Mouse (Mus musculus) layer of hippocampus, adult 8-10 months (tissue): ENCODE measurements at regions not wholly inside any gene's neighbourhood (a gene's known extent, or its start where the extent isn't known, plus 50 kb on each side); places are given as distances from the start of the nearest gene placed in this dataset.
A peak's percentile ranks its signal among the peaks of the same experiment; 100 is the strongest.
"Not testable (repeated sequence)": the region's sequence is repeated elsewhere in the genome, so short reads cannot be mapped to it uniquely, and the experiment has no call there.

Source experiments
- DNase-seq, 2 experiments: peaks; one replicate each; pipeline ENCODE4 v3.0.0; 2022; ENCODE audit warnings: low spot score in 2 of 2

DNA sequence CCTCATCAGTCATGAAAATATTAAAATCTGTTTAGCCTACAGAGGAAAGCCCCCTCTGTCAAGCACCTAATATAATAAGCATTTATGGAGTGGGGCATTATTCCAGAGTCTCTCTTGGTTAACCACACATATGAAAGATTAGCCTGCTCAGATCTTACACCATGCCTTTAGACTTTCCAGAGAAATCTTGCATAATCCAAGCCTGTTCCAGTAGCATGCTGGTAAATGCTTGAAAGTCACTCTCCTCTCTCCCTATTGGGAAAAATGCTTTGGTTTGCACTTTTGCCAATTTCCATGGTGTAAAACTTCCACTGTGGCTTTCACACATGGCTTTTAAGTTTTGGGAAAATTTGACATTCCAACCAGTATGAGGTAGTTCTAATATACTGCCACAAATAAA lies 192.1 kb upstream of the Tmc3 start:
- no peak for DNase-seq

DNA sequence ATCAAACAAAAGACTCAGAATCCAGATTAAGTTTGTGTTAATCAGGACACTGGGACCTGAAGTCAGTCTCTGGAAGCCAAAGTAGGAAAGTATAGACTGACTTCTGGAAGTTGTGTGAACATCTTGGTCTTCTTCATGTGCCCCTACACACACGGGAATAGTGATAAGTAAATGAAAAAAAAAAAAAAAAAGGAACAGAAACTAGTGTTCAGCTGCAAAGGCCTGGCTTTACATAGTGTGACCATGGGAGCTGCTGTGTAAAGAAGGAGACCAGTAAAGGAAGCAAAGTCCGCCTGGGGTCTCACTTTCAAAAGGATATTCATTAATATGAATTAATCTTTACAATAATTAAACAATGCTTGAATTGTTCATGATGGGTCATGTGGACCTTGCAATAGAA lies 190.6 kb upstream of the Tmc3 start:
- no peak for DNase-seq

DNA sequence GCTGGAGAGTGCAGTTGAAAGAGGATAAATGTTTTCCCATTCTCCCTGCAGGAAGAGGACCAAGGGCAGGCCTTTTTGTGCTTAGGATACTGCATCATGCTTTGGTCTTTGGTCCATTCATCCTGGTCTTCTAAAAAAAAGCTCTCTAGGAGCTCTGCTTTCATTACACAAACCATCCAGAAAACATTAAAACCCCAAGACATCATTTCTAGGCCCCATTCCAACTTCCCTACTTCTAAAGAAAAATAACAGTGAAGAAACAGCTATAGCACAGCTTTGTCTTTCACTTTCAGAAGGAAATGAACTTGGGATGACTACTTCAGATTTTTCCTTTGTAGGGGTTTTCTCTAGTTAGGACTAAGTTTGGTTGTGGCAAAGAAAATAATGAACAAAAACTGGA lies 185.1 kb upstream of the Tmc3 start:
- no peak for DNase-seq

DNA sequence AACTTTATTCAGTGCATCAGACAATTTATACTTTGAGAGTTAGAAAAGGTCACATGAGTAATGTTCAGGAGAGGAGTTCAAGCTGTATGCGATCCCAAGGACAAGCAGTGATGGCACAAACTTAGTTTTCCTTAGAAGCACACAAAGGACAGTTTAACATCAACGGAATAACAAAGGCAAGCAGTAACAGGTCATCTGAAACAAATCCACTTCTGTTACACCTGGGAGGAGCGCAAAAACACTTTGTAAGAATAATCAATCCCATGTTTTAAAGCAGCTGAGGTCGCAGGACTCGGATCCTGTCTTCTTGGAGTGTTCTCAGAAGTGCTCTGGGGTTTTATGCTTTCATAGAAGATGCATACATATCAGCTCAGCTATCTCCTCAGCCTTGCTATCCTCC lies 183.7 kb upstream of the Tmc3 start:
- no peak for DNase-seq

DNA sequence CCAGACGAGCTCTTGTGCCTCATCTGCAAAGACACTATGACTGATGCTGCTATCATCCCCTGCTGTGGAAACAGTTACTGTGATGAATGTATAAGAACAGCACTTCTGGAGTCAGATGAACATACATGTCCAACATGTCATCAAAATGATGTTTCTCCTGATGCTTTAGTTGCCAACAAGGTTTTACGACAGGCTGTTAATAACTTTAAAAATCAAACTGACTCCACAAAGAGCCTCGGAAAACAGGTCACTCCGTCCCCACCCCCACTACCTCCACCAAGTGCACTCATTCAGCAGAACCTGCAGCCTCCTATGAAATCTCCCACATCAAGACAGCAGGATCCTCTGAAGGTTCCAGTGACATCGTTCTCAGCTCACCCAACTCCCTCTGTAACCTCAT lies 172.0 kb upstream of the Tmc3 start:
- DNase-seq = not testable (repeated sequence)

DNA sequence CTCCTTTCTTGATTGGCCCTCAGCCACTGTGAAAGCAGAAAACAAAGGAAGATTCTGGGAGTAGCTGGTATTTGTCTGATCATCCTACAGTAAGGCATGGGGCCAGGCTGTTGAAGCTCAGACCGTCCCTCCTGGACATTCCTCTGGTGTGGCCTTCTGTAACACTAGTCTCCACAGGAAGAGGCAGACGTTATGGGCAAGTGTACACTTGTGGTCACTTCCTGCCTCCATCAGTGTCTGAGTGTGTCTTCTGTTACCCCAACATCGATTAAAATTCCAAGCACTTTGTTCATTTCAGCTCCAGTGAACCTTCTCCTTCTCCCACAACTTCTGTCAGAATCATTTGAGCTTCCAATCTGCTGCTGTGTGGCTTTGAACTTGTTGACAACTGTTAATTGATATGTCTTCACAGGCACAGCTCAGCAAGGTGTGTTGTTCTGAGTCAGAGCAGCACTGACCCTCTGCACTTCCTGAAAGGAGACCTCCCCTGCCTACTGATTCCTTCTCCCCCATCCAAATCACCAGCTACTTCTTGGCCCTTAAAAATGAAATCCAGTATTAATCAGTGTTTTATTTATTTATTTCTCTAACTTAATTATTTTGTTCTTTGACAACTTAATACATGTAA lies 154.7 kb upstream of the Tmc3 start:
- no peak for DNase-seq

DNA sequence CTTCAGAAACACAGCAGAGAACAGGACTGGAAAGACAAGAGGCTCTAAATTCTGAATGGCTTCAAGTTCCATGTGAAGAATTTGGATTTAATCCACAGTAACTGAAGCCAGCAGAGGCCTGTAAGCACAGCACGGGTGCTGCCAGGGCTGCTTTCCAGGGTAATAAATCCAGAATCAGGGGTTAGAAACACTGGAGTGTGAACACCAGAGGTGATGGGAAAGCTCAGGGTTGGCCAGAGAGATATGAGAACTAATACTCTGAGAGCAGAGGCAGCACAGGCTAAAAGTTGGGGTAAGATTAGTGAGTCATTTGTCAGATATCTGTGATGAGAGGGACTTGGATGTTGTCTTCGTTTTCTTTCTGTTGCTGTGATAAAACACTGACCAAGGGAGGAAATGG lies 153.6 kb upstream of the Tmc3 start:
- DNase-seq = no peak

DNA sequence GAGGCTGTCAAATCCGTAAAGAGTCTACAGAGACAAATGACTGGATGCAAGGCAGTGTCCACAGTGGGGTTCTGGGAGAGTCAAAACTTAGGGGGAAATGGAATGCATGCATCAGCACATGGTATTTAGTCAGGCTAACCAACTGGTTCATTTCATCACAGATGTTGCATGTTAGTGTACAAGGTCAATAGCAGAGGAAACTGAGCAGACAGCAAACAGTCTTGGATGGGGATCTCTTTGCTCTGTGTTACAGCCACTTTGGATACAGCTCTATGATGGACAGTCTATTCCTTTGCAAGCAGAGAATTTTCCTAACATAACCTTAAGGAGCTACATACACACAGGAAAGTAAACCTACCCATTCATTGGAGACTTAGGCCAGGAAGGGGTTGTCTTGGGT lies 151.9 kb upstream of the Tmc3 start:
- DNase-seq = no peak

DNA sequence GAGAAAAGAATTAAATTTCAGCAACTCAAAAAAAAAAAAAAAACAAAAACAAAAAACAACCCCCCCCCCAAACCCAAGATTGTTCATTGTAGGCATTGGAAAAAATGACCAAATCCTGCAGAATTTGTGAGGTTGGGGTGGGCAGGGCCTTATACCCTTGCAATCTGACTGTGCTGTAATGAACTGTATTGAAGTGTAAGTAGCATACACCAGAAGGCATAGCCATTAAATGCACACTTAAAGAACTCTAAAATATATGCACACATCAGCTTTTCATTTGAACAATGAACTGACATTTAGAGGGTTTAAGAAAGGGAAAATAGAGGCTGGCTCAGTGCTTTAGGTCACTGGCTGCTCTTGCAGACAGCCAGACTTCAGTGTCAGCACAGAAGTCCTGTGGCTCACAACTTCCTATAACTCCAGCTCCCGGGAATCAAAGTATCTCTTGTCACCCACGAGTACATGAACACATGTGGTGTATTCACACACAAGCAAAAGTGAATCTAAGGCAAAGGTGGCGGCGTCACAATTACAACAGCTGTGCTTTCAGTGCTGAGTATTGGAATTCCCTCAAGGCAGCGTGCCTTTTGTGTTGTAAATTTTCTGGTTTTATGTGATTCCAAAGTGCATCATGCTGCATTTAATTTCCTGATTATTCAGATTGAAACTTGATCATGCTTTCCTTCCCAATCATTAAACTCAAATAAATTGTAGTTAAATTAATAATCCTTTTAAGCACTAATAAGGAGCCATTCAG lies 150.6 kb upstream of the Tmc3 start:
- no peak for DNase-seq

DNA sequence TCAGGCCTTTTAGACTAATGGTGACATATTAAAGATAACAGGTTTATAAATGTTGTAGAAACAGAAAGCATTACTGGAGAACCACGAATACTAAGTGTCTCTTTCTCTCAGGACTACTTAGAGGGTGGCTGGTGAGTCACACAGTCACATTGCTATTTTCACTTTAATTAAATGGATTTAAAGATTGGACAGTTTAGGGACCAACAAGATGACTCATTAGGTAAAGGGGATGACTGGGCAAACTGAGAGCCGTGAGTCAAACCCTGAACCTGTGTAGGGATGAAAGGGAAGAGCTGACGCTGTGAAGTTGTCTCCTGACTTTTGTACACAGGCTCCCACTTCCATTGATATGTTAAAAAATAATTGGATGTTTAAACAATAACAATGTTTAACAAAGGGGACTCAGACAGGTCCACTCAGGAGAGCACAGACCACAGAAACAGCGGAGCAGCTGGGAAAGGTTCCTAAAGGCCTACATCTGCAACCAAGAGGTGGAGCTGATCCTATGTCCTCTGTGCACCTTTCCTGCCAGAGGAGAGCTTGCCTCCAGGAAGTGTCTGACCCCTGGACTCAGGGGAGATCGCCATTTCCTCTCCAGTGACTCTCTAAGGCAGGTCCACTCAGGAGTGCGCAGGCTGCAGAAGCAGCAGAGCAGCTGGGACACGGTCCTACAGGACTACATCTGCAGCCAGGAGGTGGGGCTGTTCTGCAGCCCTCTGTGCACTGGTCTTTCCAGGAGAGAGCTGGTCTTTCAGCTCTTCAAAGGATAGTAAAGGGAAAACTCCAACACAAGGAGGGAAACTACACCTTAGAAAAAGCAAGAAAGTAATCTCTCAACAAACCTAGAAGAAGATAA lies 146.0 kb upstream of the Tmc3 start:
- no peak for DNase-seq

DNA sequence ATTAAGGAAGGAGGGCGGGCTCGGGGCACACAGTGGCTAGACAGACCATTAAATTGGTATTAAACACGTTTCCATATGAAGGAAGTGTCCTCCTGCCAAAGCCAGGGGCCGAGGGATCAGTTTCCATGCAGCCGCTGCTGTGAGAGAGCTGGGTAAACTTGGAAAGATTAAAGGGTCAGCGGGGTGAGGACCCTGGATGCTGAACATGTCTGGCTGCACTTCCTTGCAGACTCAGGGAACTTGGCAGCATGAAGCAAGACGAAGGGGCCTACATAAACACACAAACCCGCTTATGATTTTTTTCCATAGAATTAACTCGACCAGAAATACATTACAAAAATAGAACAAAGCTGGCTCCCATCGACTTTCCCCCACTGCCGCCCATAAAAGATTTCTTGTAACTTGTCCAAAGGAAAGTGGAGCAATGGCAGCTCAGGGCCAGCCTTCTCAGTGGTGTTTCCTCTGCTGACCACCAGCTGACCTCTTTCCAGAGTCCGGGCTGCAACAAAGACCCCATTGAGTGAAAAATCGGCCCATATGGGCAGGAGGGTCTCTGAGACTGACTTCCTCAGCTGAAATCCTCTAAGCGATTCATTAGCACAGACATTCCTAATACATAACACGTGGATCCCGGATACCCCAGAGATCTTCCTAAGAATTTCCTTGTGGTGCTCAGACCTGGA lies 141.0 kb upstream of the Tmc3 start:
- no peak for DNase-seq

DNA sequence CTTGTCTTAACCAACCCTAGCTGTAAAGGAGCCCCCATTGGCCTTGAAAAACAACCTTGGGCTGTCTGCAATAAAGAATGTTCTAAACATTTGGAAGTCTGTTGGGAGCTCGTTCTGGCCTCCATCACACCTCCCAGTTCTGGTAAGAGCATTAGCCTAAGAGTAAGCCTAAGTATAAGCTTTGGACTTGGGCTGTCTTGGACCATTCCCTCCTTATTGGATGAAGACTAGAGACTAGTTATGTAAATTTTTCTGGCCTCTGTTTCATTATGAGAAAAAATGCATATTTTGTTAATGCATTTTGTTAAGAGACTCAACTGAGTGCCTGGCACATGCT lies 140.5 kb upstream of the Tmc3 start:
- DNase-seq = no peak

DNA sequence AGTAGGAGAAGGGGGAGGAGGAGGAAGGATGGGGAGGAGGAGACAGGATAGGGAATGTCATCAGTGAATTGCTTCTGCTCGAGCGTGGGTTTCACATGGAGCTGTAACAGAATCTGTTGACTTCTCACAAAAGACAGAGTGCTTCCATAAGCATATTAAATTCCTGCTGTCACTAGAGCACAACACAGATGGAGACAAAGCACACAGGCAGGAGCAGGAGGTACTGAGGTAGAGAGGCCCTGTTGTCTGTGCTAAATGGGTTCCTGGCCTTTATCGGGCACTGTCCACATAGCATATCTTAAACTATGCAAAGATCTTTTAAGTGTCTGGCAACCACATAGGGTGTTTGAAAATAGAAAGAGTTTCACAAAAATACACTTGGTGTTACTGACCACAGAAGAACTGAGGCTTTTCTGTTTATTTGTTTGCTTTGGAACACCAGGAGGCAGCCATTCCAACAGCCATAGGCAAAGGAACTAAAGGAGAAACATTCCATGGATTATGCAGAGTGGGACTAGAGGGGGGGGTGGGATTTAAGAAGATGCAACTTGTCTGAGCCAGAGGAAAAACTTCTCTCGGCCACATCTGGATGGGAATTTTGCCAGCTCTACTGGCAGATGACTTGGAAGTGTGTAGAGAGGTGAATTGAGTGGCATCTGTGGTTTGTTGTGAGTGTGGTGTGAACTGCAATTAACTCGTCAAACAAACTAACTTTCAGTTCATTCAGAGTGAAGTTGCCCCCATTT lies 139.4 kb upstream of the Tmc3 start:
- DNase-seq = peak; percentile 24 to 60

DNA sequence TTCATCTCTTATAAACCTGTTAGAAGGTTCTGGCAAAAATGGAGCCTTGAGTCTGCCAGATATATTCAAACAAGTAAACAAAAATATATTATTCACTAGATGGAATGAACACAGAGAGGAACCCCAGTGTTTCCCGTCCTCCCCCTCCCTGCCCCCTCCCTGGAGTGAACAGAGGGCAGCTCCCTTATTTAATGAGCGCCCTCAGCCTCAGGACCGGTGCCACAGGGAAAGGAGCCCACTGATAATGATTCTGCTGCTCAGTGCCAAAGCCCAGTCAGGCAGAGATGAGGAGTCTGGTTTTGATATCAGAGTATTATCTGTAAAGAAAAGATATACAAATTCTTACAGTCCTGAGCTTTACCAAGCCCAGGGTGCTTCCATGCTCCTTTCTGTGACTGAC lies 134.4 kb upstream of the Tmc3 start:
- no peak for DNase-seq

DNA sequence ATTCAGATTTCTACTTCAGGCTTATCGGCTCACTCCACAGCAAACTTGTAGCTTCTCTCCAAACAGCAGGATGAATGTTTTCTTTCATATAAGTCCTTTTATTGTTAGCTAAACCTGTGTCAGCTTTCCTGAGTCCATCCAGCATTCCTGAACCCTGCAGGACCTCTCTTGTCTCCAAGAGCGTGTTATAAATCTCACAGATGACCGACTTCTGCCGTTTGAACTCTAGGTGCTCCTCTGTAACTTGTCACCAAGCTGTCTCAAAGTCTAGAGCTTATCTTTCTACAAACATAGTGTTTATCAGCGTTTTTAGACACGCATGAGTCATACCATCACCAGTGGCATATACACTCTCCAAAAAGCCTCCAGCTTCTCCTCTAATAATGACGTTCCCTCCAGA lies 132.4 kb upstream of the Tmc3 start:
- no peak for DNase-seq

DNA sequence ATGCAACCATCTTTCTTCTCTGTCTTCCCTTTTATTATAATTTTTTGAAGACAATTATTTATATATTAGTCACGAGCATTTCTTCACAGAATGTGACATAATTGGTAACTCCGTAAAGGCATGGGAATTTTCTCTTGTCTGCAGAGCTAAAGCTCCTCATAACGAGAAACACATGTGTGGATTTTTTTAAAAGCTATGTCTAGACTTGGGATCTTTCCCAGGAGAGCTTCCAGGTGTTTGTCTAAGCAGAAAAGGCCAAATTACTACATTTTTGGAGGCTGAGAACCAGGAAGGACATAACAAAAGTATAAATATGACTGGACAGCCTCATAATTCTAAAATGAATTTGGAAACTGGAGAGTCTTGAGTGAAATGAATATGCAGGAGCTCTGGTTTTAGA lies 125.2 kb upstream of the Tmc3 start:
- DNase-seq = no peak

DNA sequence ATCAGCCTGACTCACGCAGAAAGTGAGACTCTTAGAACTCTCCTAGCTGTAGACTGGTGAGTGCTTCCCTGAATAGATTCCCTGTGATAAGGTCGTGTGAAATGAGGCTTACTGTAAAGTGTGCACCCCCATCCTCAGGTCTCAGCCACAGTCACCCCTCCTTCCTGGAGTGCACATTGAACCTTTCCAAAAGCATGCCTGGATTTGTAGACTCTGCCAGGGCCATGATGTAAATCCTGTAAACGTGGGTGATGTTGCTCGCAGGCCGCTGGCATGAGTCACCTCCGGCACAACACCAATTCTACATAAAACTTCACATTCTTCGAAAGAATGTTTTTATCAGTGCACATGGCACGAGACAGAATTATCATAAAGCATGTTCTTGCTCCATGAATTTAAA lies 117.7 kb upstream of the Tmc3 start:
- no peak for DNase-seq

DNA sequence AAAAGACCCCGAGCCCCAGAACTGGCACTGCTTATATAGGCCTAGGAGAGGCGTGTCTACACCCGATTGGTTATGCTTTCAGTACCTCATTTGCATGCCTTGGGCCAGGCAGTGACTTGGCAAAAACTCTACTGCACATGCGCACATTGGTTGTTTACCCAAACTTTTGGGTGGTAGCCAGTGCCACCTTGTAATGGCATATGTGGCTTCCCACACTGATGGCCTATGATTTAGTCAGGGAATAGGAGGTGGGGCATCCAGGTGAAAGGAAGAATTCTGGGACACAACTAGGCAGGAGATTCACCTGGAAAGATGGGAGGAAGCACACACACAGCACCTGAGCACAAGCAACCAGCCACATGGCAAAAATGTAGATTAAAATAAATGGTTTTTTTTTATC lies 114.9 kb upstream of the Tmc3 start:
- not testable (repeated sequence) for DNase-seq

DNA sequence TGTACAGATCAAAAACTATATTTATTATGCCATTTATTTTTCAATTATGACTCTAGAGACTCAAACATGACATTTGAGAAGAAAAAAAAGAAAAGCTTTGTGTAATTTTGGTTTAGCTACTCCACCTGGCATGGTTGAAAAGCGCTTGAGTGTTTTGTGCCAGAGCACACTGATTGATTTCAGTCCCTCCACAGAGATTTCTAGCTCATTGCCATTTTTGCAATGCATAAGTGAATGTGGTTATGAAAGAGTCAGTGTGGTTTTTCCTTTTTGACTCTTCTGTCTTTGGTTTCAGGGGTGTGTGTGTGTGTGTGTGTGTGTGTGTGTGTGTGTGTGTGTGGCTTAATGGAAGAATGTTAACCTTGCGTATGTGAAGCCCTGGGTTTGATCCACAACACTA lies 113.6 kb upstream of the Tmc3 start:
- no peak for DNase-seq

DNA sequence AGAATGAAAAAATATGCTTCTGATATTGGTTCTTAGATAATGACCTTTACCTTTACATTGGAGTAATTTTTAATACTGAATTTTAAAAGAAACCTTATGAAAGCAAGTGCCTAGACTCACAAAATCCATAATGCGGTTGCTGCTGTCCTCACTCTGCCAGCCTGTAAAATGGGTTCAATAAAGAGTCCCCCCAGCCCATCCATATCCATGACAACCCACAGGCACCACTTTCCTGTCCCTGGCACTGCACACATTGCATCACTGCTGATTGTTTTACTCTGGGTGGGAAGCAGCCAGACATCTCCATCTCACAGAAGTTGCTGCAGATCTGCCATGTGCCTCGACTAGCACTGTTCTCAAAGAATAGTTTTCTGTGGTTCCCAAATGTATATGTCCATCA lies 110.3 kb upstream of the Tmc3 start:
- DNase-seq = no peak

DNA sequence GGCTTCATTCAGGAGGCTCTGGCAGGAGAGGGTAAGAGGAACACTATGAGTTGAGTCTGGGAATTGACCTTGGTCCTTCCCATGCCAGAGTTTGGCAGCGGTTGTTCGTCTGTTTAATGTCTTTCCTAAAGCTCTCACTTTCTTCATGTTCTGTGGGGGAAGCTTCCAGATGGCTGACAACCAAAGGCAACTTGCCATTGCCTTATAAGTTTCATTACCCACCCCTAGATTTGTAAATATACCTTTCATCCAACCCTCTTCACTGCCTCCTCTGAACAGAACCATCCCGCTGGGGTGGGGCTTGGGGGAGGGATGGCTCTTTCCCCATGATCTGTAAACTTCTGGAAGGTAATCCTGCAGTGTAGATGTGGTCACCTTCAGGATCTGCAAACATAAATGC lies 109.7 kb upstream of the Tmc3 start:
- DNase-seq = no peak
